Mouse (Mus musculus) thymus, adult 2 months (tissue): Measurements from ENCODE around the gene 4930590J08Rik. TPM values are rescaled to one million over a fixed set of nuclear protein-coding genes. Genes with fewer than 3 reads are reported as not detected.
"Not testable (repeated sequence)": the region's sequence is repeated elsewhere in the genome, so short reads cannot be mapped to it uniquely, and the experiment has no call there.

Experiments
- DNase-seq: peaks from one replicate; pipeline ENCODE4 v3.0.0; 2021
- H3K27ac ChIP-seq: fragments of 200-500 bp; 2 replicates; pipeline ENCODE4 v1.5.1; 2012; ENCODE audit warnings: low read length, control low read depth; ENCODE audit not compliant: control insufficient read depth, insufficient read depth
- H3K27me3 ChIP-seq: fragments of 200-500 bp; 2 replicates; pipeline ENCODE4 v1.6.1; 2012; ENCODE audit warnings: mild to moderate bottlenecking, low read length, moderate library complexity, mixed read lengths; ENCODE audit not compliant: control insufficient read depth, insufficient read depth
- H3K36me3 ChIP-seq: fragments of 200-500 bp; 2 replicates; pipeline ENCODE4 v1.6.1; 2012; ENCODE audit warnings: mild to moderate bottlenecking, low read length, moderate library complexity; ENCODE audit not compliant: control insufficient read depth, insufficient read depth
- H3K4me1 ChIP-seq: fragments of 200-500 bp; replicated peaks from 2 replicates; pipeline ENCODE4 v1.6.1; 2012; ENCODE audit warnings: low read length; ENCODE audit not compliant: control insufficient read depth, insufficient read depth
- H3K4me3 ChIP-seq: fragments of 200-500 bp; 2 replicates; pipeline ENCODE4 v1.5.1; 2012; ENCODE audit warnings: mild to moderate bottlenecking, low read length, control low read depth, moderate library complexity; ENCODE audit not compliant: control insufficient read depth, insufficient read depth
- CTCF ChIP-seq: fragments of 200-500 bp; IDR thresholded peaks from 2 replicates; pipeline ENCODE4 v1.5.1; 2012; ENCODE audit warnings: mild to moderate bottlenecking, control low read depth, low read length, moderate library complexity, borderline replicate concordance; ENCODE audit not compliant: control insufficient read depth, poor library complexity, insufficient read depth; ENCODE audit errors: extremely low read depth
- POLR2A ChIP-seq: fragments of 200-500 bp; IDR thresholded peaks from 2 replicates; pipeline ENCODE4 v1.6.1; 2012; ENCODE audit warnings: mild to moderate bottlenecking, low read length, control low read depth, moderate library complexity; ENCODE audit not compliant: control insufficient read depth, poor library complexity, insufficient read depth; ENCODE audit errors: extremely low read depth
- WGBS: fragments of 180-500 bp; shearing (Covaris S2); methylation state at CpG from one replicate; pipeline ENCODE4 v1.1.7; 2018; 5-methylcytosine and 5-hydroxymethylcytosine counted together
- polyA plus RNA-seq: library from polyadenylated mRNA; depleted of rRNA; stranded (reverse); fragments of >200 nt; gene quantifications from 2 replicates; pipeline ENCODE4 v1.2.3, GENCODE M21; 2012; rRNA removed

Gene 4930590J08Rik
- 1.1 and 1.4 TPM in 2 replicates for polyA plus RNA-seq

DNA sequence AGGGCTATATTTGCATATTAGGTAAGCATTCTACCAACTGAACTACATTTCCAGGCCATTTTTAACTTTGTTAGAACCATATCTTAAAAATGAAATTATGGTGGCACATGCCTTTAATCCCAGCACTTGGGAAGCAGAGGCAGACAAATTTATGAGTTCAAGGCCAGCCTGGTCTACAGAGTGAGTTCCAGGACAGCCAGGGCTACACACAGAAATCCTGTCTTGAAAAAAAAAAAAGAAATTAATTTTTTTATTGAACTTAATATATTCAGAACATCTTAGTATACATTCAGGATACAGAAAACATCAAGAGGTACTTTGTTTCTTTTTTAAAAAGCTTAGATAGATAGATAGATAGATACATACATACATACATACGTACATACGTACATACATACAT is at the start of gene 4930590J08Rik:
Gene 4930590J08Rik (plus strand): TSS at position 301 of the 400 bp plus-strand sequence.
- not testable (repeated sequence) for H3K4me3 ChIP-seq, H3K27ac ChIP-seq, H3K4me1 ChIP-seq, DNase-seq, H3K27me3 ChIP-seq
- peaks cover 27% of the 10 kb centered on the region for H3K36me3 ChIP-seq
- 99% methylated on average over 2 of the region's 2 CpGs for WGBS

DNA sequence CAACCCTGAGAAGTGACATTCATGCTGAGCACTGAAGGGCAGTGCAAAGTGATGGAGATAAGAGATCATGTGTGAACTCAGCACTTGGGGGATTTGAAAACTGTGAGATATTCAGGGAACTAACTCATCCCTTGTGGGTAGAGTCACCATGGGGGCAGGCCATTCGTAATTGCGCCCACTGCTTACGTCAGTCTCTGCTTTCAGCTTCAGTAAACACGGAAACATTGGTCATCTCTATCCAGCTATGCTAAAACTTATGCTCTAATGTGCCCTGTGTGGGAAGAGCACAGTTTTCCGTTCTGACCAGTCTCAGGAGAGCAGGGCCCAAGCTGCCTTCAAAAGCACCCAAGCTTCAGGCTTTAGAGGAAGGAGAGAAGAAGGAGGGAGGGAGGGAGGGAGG is 44.3 kb upstream of the 4930590J08Rik start:
- DNase-seq = no peak
- Histone ChIP-seq H3K4me1 (no peaks in the 10 kb centered on the region), H3K27ac (no peak overlapping the region), H3K4me3 (no peak overlapping the region), H3K27me3 (no peaks in the 10 kb centered on the region), H3K36me3 (no peaks in the 10 kb centered on the region)
- WGBS = 82% methylated on average over 5 of the region's 5 CpGs
- TF ChIP-seq CTCF (no peak), POLR2A (no peak)

DNA sequence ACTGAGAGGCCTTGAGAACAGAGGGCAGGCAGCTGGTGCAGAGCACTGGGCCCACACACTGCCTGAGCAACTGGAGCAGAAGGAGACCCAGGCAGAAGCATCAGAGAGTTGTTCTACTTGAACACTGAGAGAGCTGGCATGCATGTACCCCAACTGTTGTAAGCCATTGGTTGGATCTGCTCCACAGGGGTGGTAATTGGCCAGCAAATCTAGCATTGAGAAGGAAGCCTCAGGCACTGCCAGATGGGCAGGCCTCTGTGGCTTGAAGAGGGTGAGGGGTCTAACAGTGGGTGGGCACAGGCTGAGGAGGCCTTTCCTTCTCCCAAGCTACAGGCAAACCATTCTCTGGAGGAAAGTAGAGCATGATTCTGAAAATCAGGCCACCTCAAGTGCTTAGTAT is 39.8 kb upstream of the 4930590J08Rik start:
- Histone ChIP-seq H3K4me1 (peaks cover 16% of the 10 kb centered on the region), H3K27me3 (no peaks in the 10 kb centered on the region), H3K27ac (no peak overlapping the region), H3K4me3 (no peak overlapping the region), H3K36me3 (no peaks in the 10 kb centered on the region)
- DNase-seq = no peak
- TF ChIP-seq POLR2A (no peak), CTCF (no peak)

DNA sequence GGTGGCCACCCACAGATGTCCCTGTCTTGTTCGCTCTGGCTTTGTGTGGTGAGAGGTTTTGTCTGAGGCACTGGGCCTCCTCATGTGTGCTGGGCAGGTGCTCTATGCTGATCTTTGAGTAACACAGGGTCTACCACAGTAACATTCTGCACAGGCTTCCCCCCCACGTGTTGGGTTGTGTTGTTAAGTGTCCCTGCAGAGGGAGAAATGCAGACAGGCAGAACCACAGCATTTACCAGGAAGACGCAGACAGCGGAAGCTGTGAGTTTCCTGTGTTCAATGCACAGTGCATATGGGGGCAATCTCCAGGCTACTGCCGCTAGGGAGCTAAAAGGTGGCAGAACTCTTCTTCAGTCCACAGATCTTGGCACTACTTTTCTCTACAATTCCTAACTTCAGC is 38.0 kb upstream of the 4930590J08Rik start:
- H3K4me3 ChIP-seq = no peak overlapping the region
- H3K36me3 ChIP-seq = no peaks in the 10 kb centered on the region
- DNase-seq = peak; percentile 31
- 22% methylated on average over 5 of the region's 5 CpGs for WGBS
- no peak for TF ChIP-seq POLR2A
- TF ChIP-seq CTCF = no peak
- peaks cover 16% of the 10 kb centered on the region for H3K4me1 ChIP-seq
- peak overlapping the region; percentile 64 for H3K27ac ChIP-seq
- H3K27me3 ChIP-seq = no peaks in the 10 kb centered on the region

DNA sequence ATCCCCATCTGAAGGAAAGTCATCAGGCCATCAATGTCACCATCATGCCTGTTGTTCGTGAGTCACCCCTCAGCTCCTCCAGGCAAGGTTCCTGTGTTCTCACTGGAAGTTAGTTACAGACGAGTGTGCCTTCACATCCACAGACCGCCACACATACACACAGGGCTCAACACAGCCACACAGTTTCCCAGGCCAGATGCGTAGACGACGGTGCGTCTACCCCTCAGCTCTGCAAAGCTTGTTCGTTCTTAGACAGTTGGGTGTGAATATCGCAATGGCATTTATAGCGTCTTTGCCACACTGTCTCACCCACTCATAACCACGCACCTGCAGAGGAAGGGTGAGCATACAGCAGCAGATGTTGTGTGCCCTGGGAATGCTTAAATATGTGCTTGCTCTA is 37.0 kb upstream of the 4930590J08Rik start:
- Histone ChIP-seq H3K27me3 (no peaks in the 10 kb centered on the region), H3K4me3 (no peak overlapping the region), H3K27ac (peak overlapping the region; percentile 52; the same call in 1 of the 2 replicates), H3K4me1 (peaks cover 16% of the 10 kb centered on the region), H3K36me3 (no peaks in the 10 kb centered on the region)
- WGBS = 44% methylated on average over 11 of the region's 11 CpGs
- no peak for TF ChIP-seq POLR2A
- TF ChIP-seq CTCF = no peak
- peak; percentile 14 for DNase-seq

DNA sequence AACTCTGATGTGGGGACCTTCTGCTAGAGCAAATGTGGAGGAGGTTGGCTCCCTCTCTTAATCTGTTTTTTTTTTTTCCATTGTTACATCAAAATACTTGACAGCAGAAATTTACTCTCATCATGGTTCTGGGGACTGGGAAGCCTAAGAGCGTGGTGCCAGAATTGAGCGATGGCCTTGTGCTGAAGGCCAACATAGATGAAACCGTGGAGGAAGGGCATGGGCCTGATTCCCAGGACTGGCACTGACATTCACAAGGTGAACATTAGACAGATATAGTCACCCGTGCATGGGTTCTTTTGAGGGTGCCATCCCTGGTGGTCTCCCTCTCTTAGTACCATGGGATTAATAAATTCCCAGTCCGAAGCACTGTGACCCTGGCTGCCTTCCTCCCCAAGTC is 34.5 kb upstream of the 4930590J08Rik start:
- 95% methylated on average over 5 of the region's 5 CpGs for WGBS
- no peak for DNase-seq
- TF ChIP-seq POLR2A (no peak), CTCF (no peak)

DNA sequence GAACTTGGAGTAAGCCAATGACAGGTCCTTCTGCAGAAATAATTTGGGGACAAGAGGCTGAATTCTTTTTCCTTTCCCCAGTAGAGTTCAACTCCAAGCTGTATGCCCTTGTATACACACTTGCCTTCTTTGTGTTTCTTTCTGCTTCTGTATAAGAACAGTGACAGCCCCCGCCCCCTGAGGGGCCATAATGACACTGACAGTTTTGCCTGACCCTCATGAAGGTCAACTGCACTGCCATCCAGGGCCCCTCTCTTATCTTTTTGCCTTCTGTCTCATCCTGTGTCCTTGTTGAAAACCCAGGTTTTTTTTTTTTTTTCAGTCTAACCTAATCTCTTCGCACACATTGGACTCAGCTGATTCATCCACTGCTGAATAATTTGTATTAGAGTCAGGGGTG is 29.8 kb upstream of the 4930590J08Rik start:
- H3K36me3 ChIP-seq = no peaks in the 10 kb centered on the region
- 69% methylated on average over 2 of the region's 2 CpGs for WGBS
- no peak for DNase-seq
- no peaks in the 10 kb centered on the region for H3K4me1 ChIP-seq
- H3K4me3 ChIP-seq = no peak overlapping the region
- no peak for TF ChIP-seq POLR2A
- no peak for TF ChIP-seq CTCF
- no peak overlapping the region for H3K27ac ChIP-seq
- H3K27me3 ChIP-seq = no peaks in the 10 kb centered on the region

More for the DNA sequence above, 34.5 kb upstream of the 4930590J08Rik start:
- peaks cover 16% of the 10 kb centered on the region for H3K4me1 ChIP-seq
- no peaks in the 10 kb centered on the region for H3K27me3 ChIP-seq
- no peak overlapping the region for H3K4me3 ChIP-seq
- no peak overlapping the region for H3K27ac ChIP-seq
- no peaks in the 10 kb centered on the region for H3K36me3 ChIP-seq
